ENCODE assay signal across 28 mouse cellular contexts in the genomic region with DNA sequence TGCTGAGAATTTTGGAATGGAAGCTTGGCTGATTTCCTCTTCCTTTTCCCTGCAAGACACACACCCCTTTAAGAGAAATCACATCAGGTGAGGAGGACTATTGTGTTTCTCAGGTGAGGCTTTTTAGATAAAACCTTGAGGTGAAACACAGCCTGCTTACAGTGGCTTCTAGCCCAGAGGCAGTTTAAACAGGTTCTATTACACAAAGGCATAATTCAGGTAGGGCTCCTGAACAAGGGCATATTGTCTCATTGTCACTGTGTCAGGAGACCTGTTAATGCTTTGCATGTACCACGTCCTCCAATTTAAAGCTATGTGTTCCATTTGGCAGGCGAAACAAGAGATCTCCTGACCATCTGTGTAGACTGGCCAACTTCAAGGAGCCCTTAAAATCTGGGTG.
"Had no signal": no experiment of that assay in that cellular context is flagged by ENCODE, and none has a peak within 500 bp of the region (broad histone marks: within the 10 kb centered on the region; RNA-seq: fewer than 3 reads in every experiment).

No protein-coding gene starts in this region.

- H3K27ac ChIP-seq: gastrocnemius, adult 2 months; heart, adult 2 months; heart, embryonic 13.5 days; heart, embryonic 15.5 days; hindbrain, embryonic 13.5 days; hindbrain, embryonic 15.5 days; hindbrain, postnatal 0 days; kidney, embryonic 15.5 days; layer of hippocampus, adult 2 months; left cerebral cortex, adult 2 months; limb, embryonic 10.5 days; limb, embryonic 12.5 days; liver, embryonic 13.5 days had no signal

- H3K9me3 ChIP-seq: heart, embryonic 13.5 days; heart, embryonic 15.5 days; hindbrain, embryonic 13.5 days; hindbrain, embryonic 15.5 days; kidney, embryonic 15.5 days; limb, embryonic 10.5 days; limb, embryonic 12.5 days; liver, embryonic 13.5 days had no signal

- ATAC-seq: hindbrain, postnatal 0 days; intestine, embryonic 16.5 days had no signal

- H3K9ac ChIP-seq: heart, embryonic 13.5 days; heart, embryonic 15.5 days; hindbrain, embryonic 13.5 days; hindbrain, embryonic 15.5 days; kidney, embryonic 15.5 days; limb, embryonic 12.5 days; liver, embryonic 13.5 days had no signal

- H3K27me3 ChIP-seq: heart, embryonic 13.5 days; heart, embryonic 15.5 days; hindbrain, embryonic 13.5 days; hindbrain, embryonic 15.5 days; kidney, embryonic 15.5 days; limb, embryonic 12.5 days had no signal

- H3K4me3 ChIP-seq: gastrocnemius, adult 2 months; heart, adult 2 months; heart, embryonic 13.5 days; heart, embryonic 15.5 days; hindbrain, embryonic 13.5 days; hindbrain, embryonic 15.5 days; kidney, embryonic 15.5 days; layer of hippocampus, adult 2 months; left cerebral cortex, adult 2 months; limb, embryonic 10.5 days; limb, embryonic 12.5 days; liver, embryonic 13.5 days had no signal

- H3K36me3 ChIP-seq: heart, embryonic 13.5 days; heart, embryonic 15.5 days; hindbrain, embryonic 13.5 days; hindbrain, embryonic 15.5 days; kidney, embryonic 15.5 days; limb, embryonic 10.5 days; limb, embryonic 12.5 days; liver, embryonic 13.5 days had no signal

- DNase-seq: gastrocnemius, adult 2 months; gastrocnemius, postnatal 10 days; gastrocnemius, postnatal 36 days; heart, adult 11 months; heart, adult 2 months; heart, postnatal 14 days; heart, postnatal 36 days; kidney, adult 11 months; kidney, adult 2 months; kidney, adult 9 months; kidney, postnatal 10 days; kidney, postnatal 25 days; kidney, postnatal 4 days; liver; liver, embryonic 13.5 days had no signal

- H3K4me1 ChIP-seq: heart, embryonic 13.5 days; heart, embryonic 15.5 days; hindbrain, embryonic 13.5 days; hindbrain, embryonic 15.5 days; kidney, embryonic 15.5 days; limb, embryonic 10.5 days; limb, embryonic 12.5 days; liver, embryonic 13.5 days had no signal

- H3K4me2 ChIP-seq: heart, embryonic 11.5 days; heart, embryonic 13.5 days; heart, embryonic 15.5 days; hindbrain, embryonic 13.5 days; hindbrain, embryonic 15.5 days; kidney, embryonic 15.5 days; limb, embryonic 12.5 days; liver, embryonic 11.5 days; liver, embryonic 13.5 days had no signal
